Mouse (Mus musculus) ovary, postnatal 14 days (tissue): Measurements from ENCODE around the gene Hist1h4d.
"Not testable (repeated sequence)": the region's sequence is repeated elsewhere in the genome, so short reads cannot be mapped to it uniquely, and the experiment has no call there.

ENCODE experiments used
- DNase-seq: peaks from one replicate; pipeline ENCODE4 v3.0.0; 2022; ENCODE audit warnings: low spot score

The Hist1h4d gene

DNA sequence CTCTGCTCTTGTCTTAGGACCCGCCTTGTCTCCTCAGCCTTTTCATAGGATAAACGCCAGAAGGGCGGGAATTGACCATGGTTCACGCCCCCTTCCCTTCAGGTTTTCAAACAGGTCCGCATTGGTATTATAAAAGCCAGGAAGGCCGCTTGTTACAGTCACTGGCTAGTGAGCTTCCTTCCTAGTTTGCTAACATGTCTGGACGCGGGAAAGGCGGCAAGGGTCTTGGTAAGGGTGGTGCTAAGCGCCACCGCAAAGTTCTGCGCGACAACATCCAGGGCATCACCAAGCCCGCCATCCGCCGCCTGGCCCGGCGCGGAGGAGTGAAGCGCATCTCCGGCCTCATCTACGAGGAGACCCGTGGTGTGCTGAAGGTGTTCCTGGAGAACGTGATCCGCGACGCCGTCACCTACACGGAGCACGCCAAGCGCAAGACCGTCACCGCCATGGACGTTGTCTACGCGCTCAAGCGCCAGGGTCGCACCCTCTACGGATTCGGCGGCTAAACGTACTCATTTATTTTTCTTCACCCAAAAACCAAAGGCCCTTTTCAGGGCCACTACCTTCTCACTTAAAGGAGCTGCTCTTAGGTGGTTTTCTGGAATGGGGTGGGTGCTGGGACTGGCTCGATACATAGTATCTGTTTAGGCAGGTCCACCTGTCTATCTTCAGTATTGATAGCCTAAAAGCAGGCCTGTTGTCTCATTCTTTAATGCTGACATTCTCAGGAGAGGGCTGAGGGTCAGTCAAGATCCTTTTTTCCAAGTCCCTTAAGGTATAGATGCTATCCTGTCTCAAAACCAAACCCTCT, at the start of gene Hist1h4d:
Gene Hist1h4d, plus strand, starts transcription at position 191 of the 811 bp plus-strand sequence.
- DNase-seq: peak; percentile 99

DNA sequence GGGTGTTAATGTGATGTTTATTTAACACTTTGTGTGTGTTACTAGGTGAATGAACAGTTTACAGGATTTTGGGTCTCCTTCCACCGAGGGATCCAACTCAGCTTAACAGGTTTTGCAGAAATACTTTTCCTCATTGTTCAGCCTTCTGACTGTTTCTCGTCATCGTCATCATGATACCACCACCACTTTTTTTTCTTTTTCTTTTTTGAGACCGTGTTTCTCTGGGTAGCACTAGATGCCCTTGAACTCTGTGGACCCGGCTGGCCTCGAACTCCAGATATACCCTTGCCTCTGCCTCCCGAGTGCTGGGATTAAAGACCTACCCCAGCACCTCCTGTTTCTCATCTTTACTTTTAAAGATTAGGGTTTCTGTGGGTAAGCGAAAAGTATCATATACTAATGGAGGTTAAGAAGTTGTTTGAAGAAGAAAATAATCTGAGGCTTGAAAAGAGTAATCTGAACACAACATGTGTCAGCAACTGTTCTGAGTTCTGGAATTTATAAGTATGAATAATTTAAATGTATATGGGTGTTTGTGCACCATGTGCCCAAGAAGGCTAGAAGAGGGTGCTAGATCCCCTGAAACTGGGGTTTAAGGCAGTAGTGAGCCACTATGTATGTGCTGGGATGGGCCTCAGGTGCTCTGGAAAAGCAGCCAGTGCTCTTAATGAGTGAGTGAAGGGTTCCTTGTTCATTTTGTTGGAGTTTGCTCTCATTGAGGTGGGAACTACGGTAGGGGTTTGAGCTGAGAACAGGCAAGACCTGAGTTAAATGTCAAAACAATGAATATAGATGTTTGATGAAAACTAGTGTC, 48.9 kb upstream of the Hist1h4d start:
- DNase-seq: no peak

DNA sequence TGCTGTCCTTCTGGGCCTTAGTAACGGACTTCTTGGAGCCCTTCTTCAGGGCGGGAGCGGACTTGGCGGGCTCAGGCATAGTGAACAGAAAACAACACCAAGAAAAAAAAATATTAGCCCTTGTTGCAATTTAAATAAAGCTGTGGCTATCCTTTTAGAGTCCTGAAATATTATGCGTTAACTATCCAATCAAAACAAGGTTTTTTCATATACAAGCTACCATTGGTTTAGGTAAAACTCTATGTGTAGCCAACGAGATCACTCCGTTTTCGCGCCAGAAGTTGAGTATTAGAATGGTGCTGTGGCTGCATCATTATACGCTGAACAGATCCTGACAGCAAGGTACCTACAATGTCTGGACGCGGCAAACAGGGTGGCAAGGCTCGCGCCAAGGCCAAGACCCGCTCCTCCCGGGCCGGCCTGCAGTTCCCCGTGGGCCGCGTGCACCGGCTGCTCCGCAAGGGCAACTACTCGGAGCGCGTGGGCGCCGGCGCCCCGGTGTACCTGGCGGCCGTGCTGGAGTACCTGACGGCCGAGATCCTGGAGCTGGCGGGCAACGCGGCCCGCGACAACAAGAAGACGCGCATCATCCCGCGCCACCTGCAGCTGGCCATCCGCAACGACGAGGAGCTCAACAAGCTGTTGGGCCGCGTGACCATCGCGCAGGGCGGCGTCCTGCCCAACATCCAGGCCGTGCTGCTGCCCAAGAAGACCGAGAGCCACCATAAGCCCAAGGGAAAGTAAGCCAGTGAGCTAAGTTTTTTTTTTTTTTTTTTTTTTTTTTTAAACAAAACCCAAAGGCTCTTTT, 47.6 kb upstream of the Hist1h4d start, which contains the start of gene Hist1h2af:
Gene Hist1h2af, plus strand, starts transcription at position 347 of the 808 bp plus-strand sequence.
- not testable (repeated sequence) for DNase-seq

DNA sequence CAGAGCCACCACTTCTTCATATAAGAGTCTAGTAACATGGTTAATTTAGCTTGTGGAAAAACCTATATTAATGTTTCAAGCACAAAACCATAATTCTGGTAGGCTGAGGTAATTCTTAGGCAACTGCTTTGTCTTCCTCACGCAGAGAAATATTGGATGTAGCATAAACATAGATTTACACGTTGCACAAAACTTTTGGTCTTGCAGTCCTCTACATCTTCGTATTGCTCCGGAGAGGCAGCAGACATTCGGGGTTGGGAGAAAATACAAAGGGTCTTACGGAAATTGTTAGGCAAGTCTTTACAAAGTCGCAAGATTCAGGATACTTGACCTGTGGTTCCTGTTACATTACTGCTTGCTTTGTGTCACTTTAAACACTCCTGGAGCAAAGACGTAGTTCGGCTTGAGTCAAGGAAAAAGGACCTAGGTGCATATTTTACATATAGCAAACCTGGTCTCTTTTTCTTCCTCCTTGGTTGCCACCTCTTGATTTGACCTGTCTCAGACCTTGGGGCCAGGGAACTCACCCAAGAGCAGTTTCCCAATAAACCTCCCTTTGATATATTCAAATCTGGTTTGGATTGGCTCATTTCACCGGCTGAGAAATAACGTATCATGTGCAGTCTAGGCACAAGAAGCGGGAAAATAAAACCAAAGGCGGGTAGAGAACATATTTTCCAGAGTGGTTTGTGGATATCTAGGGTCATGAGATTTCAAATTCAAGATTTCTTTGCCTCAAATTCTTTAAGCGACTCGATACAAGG, 46.8 kb upstream of the Hist1h4d start:
- no peak for DNase-seq

DNA sequence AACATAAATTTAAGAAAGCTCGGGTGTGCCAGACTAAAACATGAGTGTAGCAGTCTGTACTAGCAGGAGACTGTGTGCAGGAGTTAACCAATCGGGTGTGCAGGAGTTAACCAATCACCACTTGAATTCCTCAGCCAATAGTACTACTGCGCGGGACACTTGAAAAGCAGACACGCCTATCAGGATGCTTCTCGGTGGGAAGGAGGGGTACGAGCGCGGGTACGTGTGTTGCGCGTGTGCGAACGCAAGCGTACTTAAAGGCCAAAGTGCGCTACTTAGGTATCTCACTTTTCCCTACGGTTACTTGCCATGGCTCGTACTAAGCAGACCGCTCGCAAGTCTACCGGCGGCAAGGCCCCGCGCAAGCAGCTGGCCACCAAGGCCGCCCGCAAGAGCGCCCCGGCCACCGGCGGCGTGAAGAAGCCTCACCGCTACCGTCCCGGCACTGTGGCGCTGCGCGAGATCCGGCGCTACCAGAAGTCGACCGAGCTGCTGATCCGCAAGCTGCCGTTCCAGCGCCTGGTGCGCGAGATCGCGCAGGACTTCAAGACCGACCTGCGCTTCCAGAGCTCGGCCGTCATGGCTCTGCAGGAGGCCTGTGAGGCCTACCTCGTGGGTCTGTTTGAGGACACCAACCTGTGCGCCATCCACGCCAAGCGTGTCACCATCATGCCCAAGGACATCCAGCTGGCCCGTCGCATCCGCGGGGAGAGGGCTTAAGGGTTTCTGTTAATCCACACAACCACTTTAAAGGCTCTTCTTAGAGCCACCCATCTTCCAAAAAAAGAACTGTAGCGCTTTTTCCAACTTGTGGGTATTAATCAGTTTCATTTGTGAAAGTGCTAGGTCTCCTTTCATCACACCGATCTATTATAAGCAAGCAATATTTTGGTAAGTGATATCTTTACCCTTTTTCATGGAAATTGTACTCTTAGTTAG, 46.0 kb upstream of the Hist1h4d start, which contains the start of gene Hist1h3g:
Gene Hist1h3g, plus strand, starts transcription at position 286 of the 939 bp plus-strand sequence.
- peak; percentile 78 for DNase-seq

DNA sequence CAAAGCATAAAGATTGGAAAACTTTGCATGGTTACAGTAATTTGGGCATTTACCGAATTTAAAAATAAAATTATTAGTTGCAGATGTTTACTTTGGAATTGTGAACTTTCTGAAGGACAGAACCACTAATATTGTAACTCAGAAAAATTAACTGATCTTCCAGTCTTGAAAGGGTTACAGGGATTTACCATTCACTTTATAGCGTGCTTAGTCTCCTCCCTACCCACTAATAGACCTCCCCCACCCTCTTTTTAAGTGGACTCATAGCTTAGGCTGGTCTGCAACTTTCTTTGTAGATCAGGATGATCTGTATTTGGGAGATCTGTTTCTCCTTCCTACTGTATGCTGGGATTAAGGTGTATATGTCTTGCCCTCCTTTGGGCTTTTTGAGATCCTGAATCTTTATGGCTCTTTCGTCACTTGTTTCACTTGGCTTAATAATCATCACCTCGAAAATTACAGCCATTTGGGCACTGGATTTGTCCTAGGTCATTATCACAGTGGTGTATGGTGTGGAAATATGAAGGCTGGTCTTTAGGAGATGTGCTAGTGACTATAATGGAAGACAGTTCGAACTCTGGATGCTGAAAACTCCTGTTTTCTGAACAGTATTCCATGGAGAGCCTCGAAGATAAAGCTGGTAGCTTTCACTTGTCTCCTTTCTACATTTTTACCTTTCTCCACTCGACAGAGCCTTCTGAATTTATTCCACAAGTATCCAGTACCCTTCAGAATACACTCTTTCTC, 45.1 kb upstream of the Hist1h4d start:
- DNase-seq: no peak

DNA sequence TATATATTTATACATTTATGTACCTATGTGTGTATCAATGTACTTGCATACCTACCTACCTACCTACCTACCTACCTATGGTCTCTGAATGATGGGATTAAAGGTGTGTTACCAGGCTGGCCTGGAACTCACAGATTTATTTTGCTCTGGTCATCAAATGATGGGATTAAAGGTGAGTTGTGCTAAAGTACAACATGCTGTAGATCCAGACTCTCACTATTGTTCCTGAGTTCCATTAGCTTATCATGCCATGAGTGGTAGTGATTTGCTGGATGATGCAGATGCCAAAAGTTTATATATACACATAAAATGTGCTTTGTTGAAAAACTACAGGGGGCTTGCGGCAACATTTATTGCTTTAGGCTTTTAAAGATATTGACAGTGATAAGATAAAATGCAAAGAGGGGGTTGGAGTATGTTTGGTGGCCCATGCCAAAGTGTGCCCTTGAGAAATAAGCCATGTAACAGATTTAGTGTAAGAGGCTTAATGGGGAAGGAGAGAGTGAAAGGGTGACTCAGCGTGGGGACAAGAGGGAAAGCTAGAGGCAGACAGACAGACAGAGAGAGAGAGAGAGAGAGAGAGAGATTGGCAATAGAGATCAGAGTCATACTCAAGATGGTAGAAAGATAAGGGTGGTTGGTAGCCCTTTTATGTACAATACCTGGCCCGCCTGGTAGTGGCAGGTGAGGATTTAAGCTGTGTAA, 44.2 kb upstream of the Hist1h4d start:
- DNase-seq: no peak

DNA sequence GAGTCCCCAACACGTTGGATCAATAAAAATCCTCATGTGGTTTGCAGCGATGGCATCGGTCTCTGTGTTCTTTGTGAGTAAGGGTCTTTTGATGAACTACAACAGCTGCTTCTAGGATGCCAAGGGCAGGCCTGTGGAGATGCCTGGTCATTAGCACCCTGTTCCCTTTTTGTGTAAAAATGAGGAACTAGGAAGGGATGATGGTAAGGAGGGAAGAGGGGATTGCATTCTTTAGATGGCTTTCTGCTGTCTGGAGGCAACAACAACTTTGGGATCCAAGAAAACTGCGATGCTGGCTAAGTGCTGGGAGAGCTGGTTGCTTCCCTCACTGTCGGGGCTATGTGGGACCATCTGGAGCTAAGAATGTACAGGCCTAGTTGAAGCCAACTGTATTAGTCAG, 43.1 kb upstream of the Hist1h4d start:
- no peak for DNase-seq

DNA sequence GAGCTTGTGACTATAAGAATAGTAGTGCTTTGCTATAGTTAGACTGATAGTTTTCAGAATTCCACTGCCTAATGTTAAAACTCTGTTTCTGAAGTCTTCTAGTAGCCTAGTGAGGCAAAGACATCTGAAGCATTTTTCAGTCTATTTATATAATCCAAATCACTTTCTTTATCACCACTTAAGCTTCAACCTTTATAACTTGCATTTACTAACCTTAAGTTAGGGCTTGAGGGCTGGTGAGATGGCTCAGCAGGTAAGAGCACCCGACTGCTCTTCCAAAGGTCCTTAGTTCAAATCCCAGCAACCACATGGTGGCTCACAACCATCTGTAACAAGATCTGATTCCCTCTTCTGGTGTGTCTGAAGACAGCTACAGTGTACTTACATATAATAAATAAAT, 41.6 kb upstream of the Hist1h4d start:
- DNase-seq: not testable (repeated sequence)

DNA sequence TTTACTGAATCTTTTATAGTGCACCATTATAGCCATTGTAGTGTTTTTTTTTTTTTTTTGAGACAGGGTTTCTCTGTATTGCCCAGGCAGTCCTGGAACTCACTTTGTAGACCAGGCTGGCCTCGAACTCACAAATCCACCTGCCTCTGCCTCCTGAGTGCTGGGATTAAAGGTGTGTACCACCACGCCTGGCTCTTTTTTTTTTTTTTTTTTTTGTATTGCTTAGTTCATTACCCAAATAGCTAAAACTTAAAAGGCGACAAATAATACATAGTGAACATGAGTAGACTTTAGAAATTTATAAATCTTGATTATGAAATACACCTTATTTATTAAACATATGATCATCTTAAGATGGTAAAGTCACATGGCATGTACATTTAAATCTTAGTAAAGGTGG, 39.9 kb upstream of the Hist1h4d start:
- no peak for DNase-seq

DNA sequence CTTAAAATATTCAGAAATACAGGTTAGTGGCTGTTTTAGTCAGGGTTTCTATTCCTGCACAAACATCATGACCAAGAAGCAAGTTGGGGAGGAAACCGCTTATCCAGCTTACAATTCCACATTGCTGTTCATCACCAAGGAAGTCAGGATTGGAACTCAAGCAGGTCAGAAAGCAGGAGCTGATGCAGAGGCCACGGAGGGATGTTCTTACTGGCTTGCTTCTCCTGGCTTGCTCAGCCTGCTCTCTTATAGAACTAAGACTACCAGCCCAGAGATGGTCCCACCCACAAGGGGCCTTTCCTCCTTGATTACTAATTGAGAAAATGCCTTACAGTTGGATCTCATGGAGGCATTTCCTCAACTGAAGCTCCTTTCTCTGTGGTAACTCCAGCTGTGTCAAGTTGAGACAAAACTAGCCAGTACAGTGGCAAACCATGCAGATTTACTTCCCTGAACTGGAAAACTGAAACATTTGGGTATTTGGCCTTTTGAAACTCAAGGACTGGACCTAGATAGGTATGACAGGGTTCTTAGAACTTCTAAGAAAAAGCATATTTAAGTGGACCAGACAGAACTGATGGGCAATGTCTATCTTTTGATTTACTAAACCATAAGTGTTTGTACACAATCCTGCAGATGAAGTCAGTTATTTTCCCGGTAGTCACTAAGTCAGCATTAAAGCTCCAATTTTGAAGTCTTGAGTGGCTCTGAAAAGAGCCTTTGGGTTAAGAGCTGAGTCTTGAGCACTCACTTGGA, 39.0 kb upstream of the Hist1h4d start:
- DNase-seq: not testable (repeated sequence)

DNA sequence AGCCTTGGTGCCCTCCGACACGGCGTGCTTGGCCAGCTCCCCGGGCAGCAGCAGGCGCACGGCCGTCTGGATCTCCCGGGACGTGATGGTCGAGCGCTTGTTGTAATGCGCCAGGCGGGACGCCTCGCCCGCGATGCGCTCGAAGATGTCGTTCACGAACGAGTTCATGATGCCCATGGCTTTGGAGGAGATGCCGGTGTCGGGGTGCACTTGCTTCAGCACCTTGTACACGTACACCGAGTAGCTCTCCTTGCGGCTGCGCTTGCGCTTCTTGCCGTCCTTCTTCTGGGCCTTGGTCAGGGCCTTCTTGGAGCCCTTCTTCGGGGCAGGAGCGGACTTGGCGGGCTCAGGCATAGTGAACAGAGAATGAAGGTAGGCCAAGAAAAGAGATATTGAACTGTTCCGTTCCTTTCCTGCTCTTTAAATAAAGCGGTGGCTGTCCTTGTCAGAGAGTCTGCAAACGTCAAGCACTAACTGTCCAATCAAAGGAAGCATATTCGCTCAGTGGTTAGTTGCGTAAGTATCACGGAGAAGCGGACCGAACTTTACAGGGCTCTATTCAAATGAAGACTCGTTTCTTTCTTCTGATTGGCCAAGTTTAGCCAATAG, 38.3 kb upstream of the Hist1h4d start, which contains the start of gene Hist1h2bh:
Gene Hist1h2bh, minus strand, starts transcription at position 394 of the 609 bp plus-strand sequence.
- DNase-seq: not testable (repeated sequence)

DNA sequence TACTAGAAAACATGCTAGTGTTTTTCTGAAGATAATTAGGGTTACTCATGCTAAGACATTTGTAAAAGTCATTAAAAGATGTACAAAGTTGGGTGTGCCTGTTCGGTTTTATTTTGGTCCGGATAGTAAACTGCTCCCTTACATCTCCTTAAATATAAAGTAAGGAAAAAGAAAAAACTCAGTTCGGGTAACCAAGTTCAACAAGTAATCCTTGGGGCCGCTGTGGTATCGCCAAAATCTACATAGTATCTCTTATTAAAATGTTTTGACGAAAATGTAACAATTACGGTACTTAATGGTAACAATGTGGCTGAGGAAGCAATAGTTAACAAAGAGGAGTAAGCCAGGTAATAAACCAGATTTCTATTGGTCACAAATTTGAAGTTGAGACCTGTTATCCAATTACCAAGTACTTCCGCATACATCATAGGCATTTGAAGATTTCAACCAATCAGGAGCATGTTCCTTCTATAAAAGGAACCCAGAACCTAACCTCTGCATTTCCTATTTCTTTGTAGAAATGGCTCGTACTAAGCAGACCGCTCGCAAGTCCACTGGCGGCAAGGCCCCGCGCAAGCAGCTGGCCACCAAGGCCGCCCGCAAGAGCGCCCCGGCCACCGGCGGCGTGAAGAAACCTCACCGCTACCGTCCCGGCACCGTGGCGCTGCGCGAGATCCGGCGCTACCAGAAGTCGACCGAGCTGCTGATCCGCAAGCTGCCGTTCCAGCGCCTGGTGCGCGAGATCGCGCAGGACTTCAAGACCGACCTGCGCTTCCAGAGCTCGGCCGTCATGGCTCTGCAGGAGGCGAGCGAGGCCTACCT, 37.2 kb upstream of the Hist1h4d start, which contains the start of gene Hist1h3f:
Gene Hist1h3f, plus strand, starts transcription at position 88 of the 822 bp plus-strand sequence.
- no peak for DNase-seq

DNA sequence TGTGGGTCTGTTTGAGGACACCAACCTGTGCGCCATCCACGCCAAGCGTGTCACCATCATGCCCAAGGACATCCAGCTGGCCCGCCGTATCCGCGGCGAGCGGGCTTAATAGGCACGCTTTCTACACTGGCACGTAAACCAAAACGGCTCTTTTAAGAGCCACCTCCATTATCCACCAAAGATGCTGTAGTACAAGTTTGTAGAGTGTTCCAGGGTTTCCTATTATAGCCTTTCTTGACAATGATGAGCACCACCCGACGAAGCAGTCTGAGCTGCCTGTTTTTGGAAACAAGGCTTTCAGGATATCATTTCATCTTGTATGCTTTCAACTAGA, 36.6 kb upstream of the Hist1h4d start:
- DNase-seq: not testable (repeated sequence)

DNA sequence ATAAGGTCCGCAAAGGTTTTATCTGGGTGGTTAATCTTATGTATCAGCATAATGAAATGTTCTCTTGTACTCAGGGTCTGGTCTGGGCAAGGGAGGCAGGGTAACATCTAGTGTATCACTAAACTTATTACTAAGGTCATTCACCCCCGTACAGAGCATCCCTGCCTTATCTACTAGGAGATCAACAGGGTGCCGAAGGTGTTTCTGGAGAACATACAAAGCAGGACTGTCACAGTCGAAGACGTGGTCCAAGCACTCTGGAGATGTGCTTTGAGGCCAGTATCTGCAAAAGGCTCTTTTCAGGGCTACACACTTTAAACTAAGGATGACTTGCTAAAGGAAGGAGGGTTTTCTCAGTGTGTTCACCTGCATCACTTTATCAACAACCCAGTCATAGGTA, 34.7 kb upstream of the Hist1h4d start:
- DNase-seq: no peak

DNA sequence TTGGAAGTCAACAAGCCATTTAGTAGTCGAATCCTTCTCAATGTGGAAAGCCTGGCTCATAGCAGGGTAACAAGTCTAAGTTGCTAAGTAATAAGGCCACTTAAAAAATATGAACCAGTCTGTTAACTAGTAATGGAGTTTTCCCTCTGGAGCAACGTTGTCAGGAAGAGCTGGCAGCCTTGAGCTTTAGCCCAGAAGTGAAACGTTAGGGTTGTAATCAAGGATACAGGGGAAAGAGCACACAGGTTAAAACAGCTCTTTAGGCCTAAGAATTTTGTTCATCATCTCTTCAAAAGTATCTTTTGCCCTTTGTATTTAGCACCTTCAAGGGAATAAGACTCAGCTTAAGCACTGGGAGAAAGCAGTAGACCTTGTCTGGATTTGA, 30.6 kb upstream of the Hist1h4d start:
- no peak for DNase-seq
